Mouse (Mus musculus) CD4-positive naive resting alpha-beta T cell, adult 76 days (primary cell): ENCODE results near the gene Slc6a19. TPM values are rescaled to one million over a fixed set of nuclear protein-coding genes. Genes with fewer than 3 reads are reported as not detected.

Experiments
- total RNA-seq: library from RNA; stranded (reverse); gene quantifications from one replicate; pipeline ENCODE4 v1.2.4, GENCODE M21; 2023

Gene Slc6a19
- 2.2 TPM for total RNA-seq

GRCm38 (mm10) chr13:73704694-73705325 lies at the start of gene Slc6a19:
Slc6a19 (minus strand) TSS chr13:73704865.

GRCm38 (mm10) chr13:73732742-73733700 lies 28.4 kb upstream of the Slc6a19 start, which contains the start of gene Slc12a7:
Slc12a7 (plus strand) TSS chr13:73733094.

GRCm38 (mm10) chr13:73677853-73678252 lies 26.8 kb downstream of the Slc6a19 start, which contains the start of gene Slc6a18:
Slc6a18 (minus strand) TSS chr13:73678023.

Other genes with a start within 250 kb of the Slc6a19 start
- gene Lpcat1, start 237.7 kb downstream of the Slc6a19 start, total RNA-seq: 39.4 TPM
- not detected for gene Slc6a3, start 168.1 kb downstream of the Slc6a19 start, total RNA-seq
- 94.3 TPM for gene Clptm1l, start 100.9 kb downstream of the Slc6a19 start, total RNA-seq
- gene Tert, start 78.0 kb downstream of the Slc6a19 start, total RNA-seq: 3.5 TPM
- gene Slc6a18, start 26.8 kb downstream of the Slc6a19 start, total RNA-seq: not detected
- 308 TPM for gene Slc12a7, start 28.2 kb upstream of the Slc6a19 start, total RNA-seq
- not detected for gene Nkd2, start 142.8 kb upstream of the Slc6a19 start, total RNA-seq
- 1.4 TPM for gene Trip13, start 232.9 kb upstream of the Slc6a19 start, total RNA-seq
- 102 TPM for gene Brd9, start 232.9 kb upstream of the Slc6a19 start, total RNA-seq